Mouse (Mus musculus): ENCODE results near the gene Ppme1.

DNA sequence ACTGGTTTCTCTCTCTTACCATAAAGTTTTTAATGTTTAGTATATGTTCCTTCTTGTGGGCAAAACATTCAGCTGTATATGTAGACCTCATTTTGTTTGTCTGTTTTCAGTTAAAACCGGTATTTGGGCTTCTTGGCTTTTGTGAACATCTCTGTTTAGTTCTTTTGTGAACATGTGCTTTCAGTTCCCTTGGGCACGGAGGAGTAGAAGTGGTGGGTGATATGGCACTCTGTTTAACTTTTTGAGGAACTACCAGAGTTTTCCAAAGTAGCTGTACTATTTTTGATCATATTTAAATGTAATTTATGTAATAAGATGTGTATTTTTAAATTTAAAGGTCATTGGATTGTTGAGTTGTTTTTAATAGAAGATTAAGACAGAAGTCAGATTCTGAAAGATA, 11.1 kb upstream of the Ppme1 start:
- TF ChIP-seq MAFK (IDR thresholded peaks at IDR 0.05; ENCODE audit: insufficient read depth, low read depth, low read length) (no peak), ZNF384 (IDR thresholded peaks at IDR 0.05; ENCODE audit: low read depth, low read length) (no peak), HCFC1 (IDR thresholded peaks at IDR 0.05; ENCODE audit: borderline replicate concordance, insufficient read depth, low read length) (no peak), CHD2 (IDR thresholded peaks at IDR 0.05; ENCODE audit: low read depth, low read length) (no peak), ZC3H11A (IDR thresholded peaks at IDR 0.05; ENCODE audit: borderline replicate concordance, low read depth, low read length) (no peak)
